Mouse (Mus musculus) embryonic facial prominence, embryonic 14.5 days (tissue): ENCODE measurements around the gene Phka2. TPM values are rescaled to one million over a fixed set of nuclear protein-coding genes. Genes with fewer than 3 reads are reported as not detected.

Source experiments
- ATAC-seq: fragments of 200-750 bp; cut with Nextera tagmentation; 2 replicates; pipeline ENCODE4 v1.8.0; 2017; ENCODE audit warnings: low read depth, moderate number of reproducible peaks, moderate TSS enrichment
- DNase-seq: peaks from one replicate; pipeline ENCODE4 v3.0.0-alpha.2; 2015; ENCODE audit warnings: low spot score
- H3K27ac ChIP-seq: fragments of 300-500 bp; sonication (generic); replicated peaks from 2 replicates; pipeline ENCODE4 v1.5.1; 2014; ENCODE audit warnings: low read depth, mild to moderate bottlenecking, low read length, moderate library complexity
- H3K27me3 ChIP-seq: fragments of 300-500 bp; sonication (generic); replicated peaks from 2 replicates; pipeline ENCODE4 v1.6.1; 2014; ENCODE audit warnings: low read length; ENCODE audit not compliant: control insufficient read depth, insufficient read depth
- H3K36me3 ChIP-seq: fragments of 300-500 bp; sonication (generic); 2 replicates; pipeline ENCODE4 v1.6.1; 2014; ENCODE audit warnings: low read length, mixed read lengths; ENCODE audit not compliant: control insufficient read depth, insufficient read depth
- H3K4me1 ChIP-seq: fragments of 300-500 bp; sonication (generic); 2 replicates; pipeline ENCODE4 v1.6.1; 2014; ENCODE audit warnings: antibody characterized with exemption, low read length; ENCODE audit not compliant: control insufficient read depth, insufficient read depth
- H3K4me2 ChIP-seq: fragments of 300-500 bp; sonication (generic); 2 replicates; pipeline ENCODE4 v1.6.1; 2014; ENCODE audit warnings: low read depth, mild to moderate bottlenecking, low read length, moderate library complexity, mixed read lengths
- H3K4me3 ChIP-seq: fragments of 300-500 bp; sonication (generic); 2 replicates; pipeline ENCODE4 v1.5.1; 2014; ENCODE audit warnings: low read depth, mild to moderate bottlenecking, low read length
- H3K9ac ChIP-seq: fragments of 300-500 bp; sonication (generic); 2 replicates; pipeline ENCODE4 v1.6.1; 2014; ENCODE audit warnings: low read depth, mild to moderate bottlenecking, low read length, moderate library complexity, mixed read lengths
- H3K9me3 ChIP-seq: fragments of 300-500 bp; sonication (generic); 2 replicates; pipeline ENCODE4 v1.6.1; 2016; ENCODE audit warnings: low read length; ENCODE audit not compliant: control insufficient read depth
- WGBS: fragments of 180-500 bp; shearing (Covaris S2); extraction: QIAGEN DNeasy Blood & Tissue Kit; methylation state at CpG from one replicate; pipeline ENCODE4 v1.1.7; 2014; 5-methylcytosine and 5-hydroxymethylcytosine counted together
- polyA plus RNA-seq: library from polyadenylated mRNA; unstranded; fragments of >200 nt; fragmentation: Nextera tagmentation; extraction: Ambion mirVana; gene quantifications from 2 replicates; pipeline ENCODE4 v1.2.1, GENCODE M21; 2014

The Phka2 gene
- polyA plus RNA-seq, 1 experiment from 2014 or later: 18.1 TPM

DNA sequence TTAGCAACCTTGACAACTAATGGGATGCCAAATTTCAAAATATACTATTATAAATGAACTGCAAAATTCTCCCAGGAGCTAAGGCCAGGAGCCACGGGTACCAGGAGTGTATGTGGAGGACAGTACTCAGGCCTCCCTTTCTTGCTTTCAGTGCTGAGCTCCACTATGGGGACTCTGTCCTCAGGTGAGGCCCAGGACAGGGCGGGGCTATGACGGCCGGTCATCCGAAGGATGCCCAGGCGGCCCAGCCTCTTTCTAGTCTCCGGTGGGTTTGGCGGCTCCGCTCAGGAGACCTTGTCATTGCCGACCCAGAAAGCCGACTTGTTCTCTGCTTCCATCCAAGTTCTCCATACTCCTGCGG, 299 bp upstream of the Phka2 start:
- DNase-seq (no peak), ATAC-seq (peak; percentile 67)
- no peak overlapping the region for H3K27ac ChIP-seq
- peaks cover 20% of the 10 kb centered on the region; the same call in 1 of the 2 replicates for H3K27me3 ChIP-seq
- no peaks in the 10 kb centered on the region for H3K36me3 ChIP-seq
- WGBS: 13% methylated on average over 2 of the region's 12 CpGs
- no peaks in the 10 kb centered on the region for H3K9me3 ChIP-seq
- H3K4me3 ChIP-seq: peak overlapping the region; percentile 57
- H3K4me2 ChIP-seq: peak overlapping the region; percentile 54
- H3K9ac ChIP-seq: peak overlapping the region; percentile 71
- no peaks in the 10 kb centered on the region for H3K4me1 ChIP-seq

DNA sequence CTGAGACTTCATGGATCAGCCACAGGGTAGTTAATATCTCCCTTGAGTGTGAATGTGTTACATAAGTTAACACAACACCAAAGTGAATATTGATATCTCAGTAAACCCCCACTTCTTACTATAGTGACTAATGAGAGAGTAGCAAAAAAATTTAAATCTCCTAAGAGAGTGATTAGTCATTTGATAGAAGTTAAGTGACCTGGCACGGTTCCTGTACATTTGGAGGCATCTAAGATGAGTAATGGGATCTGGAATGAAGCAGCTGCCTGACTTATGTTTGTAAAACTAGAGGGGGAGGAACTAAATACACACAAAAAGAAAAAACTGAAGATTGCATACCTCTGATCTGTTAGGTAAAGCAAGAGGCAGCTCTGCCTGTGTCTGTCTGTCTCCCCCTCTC, 7.1 kb downstream of the Phka2 start:
- H3K27me3 ChIP-seq: peaks cover 3% of the 10 kb centered on the region; the same call in 1 of the 2 replicates
- H3K4me3 ChIP-seq: no peak overlapping the region
- no peak overlapping the region for H3K9ac ChIP-seq
- no peaks in the 10 kb centered on the region for H3K4me1 ChIP-seq
- no peaks in the 10 kb centered on the region for H3K36me3 ChIP-seq
- no peak overlapping the region for H3K27ac ChIP-seq
- peak; percentile 24 for DNase-seq
- no peaks in the 10 kb centered on the region for H3K9me3 ChIP-seq
- no peak overlapping the region for H3K4me2 ChIP-seq
- ATAC-seq: no peak
- WGBS: 59% methylated on average over 1 of the region's 1 CpGs

DNA sequence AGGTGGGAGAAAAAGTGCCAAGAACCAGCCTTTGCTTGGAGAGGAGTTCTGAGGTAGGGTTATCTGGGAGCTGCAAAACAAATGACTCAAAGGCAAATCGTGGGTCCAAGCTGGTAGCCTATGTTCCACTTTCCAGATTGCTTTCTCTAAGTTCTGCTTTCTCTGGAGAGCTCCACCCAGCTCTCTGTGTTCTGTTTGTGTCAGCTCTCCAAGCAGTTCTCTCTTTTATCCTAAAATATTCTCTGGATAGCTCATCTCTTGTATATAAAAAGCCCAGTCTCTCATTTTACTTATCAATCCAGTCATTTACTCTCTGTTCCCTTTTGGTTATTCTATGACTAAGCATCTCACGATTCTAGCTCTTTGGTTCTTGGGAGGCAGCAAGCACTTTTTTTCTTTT, 8.2 kb downstream of the Phka2 start:
- Histone ChIP-seq H3K4me3 (no peak overlapping the region), H3K9ac (no peak overlapping the region), H3K27ac (no peak overlapping the region), H3K4me2 (no peak overlapping the region), H3K36me3 (no peaks in the 10 kb centered on the region), H3K27me3 (peaks cover 3% of the 10 kb centered on the region; the same call in 1 of the 2 replicates), H3K9me3 (no peaks in the 10 kb centered on the region), H3K4me1 (no peaks in the 10 kb centered on the region)
- no peak for DNase-seq
- no peak for ATAC-seq
- WGBS: 68% methylated on average over 2 of the region's 2 CpGs

DNA sequence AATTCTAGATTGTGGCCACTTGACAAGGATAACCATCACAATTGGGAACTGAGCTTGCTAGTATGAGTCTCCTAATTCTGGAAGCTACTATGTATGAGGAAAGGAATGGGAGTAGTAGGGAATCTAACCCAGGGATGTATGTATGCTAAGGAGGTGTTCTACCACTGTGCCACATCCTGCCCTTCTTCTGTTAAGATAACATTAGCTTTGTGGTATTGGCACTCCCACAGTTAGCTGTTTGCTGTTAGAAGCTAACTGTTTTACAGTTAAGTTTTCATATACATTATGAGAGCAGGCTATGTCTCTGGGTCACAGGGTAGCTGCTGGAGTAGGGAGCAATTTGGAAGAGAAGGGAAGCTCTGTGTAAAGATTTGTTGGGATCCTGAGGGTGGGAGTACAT, 14.1 kb downstream of the Phka2 start:
- H3K4me1 ChIP-seq: no peaks in the 10 kb centered on the region
- no peak overlapping the region for H3K9ac ChIP-seq
- no peak overlapping the region for H3K4me3 ChIP-seq
- H3K36me3 ChIP-seq: no peaks in the 10 kb centered on the region
- ATAC-seq (no peak), DNase-seq (no peak)
- H3K27me3 ChIP-seq: peaks cover 9% of the 10 kb centered on the region
- no peaks in the 10 kb centered on the region for H3K9me3 ChIP-seq
- H3K27ac ChIP-seq: no peak overlapping the region
- H3K4me2 ChIP-seq: no peak overlapping the region

DNA sequence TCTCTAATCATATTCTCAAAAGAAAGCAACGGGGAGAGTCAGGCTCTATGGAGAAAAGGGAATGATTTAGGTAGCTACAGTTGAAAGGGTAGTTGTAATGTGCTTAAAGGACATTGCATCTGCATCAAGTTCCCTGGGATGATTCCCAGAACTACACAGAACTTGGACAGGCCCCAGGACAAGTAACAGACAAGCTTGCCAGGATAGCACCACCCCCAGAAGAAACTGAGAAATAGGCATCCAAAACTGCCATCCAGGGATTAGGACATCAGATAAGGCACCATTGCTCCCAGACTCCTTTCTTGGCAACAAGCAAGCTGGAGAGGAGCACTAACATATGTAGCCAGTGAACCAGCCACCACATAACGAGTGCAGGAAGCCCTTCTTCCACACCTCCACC, 40.8 kb downstream of the Phka2 start:
- Histone ChIP-seq H3K27me3 (0 out of 2 replicates have a peak, but pooled peaks cover 3% of the 10 kb centered on the region), H3K4me1 (no peaks in the 10 kb centered on the region), H3K4me2 (no peak overlapping the region), H3K9me3 (no peaks in the 10 kb centered on the region), H3K27ac (no peak overlapping the region), H3K36me3 (peaks cover 4% of the 10 kb centered on the region; the same call in 1 of the 2 replicates), H3K9ac (no peak overlapping the region), H3K4me3 (no peak overlapping the region)
- ATAC-seq (no peak), DNase-seq (no peak)
- WGBS: 83% methylated on average over 2 of the region's 2 CpGs

DNA sequence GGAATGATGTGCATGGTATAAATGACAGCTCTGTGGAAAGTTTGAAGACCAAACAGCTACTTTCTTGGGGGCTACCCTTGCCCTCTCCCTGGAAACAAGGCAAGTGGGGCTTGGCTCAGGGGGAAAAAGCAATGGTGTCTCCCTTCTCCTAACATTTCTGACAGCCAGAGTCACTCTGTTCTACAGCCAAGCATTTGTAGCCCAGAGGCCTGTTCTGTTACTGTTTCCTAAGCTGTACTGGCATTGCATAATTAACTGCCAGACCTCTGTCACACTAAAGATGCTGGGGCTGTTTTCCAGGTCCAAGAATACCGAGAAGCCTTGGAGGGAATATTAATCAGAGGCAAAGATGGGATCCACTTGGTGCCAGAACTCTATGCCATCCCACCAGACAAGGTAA, 46.9 kb downstream of the Phka2 start:
- Histone ChIP-seq H3K27ac (no peak overlapping the region), H3K27me3 (0 out of 2 replicates have a peak, but pooled peaks cover 7% of the 10 kb centered on the region), H3K9ac (no peak overlapping the region), H3K4me3 (no peak overlapping the region), H3K36me3 (0 out of 2 replicates have a peak, but pooled peaks cover 2% of the 10 kb centered on the region), H3K4me2 (no peak overlapping the region), H3K4me1 (no peaks in the 10 kb centered on the region), H3K9me3 (no peaks in the 10 kb centered on the region)
- DNase-seq (no peak), ATAC-seq (no peak)
- 79% methylated on average over 1 of the region's 1 CpGs for WGBS

DNA sequence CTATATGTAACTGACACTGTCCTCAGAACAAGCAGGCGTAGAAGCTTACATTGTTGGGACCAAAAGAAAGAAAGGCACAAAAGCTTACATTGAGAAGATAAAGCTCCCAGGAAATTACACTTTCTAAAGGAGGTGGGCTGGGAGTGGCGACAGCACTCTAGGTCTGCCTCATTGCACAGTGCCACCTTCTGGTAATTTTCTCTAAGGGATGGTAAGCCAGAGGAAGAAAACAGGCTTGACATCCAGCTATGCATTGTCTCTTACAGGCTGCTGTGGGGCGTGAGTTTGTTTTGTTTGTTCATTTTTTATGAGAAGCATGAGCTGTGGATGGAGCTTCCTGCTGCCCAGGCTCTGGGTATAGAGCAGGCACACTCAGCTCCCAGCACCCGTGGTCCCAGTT, 50.1 kb downstream of the Phka2 start:
- 72% methylated on average over 4 of the region's 4 CpGs for WGBS
- peak; percentile 2 for DNase-seq
- H3K36me3 ChIP-seq: 0 out of 2 replicates have a peak, but pooled peaks cover 3% of the 10 kb centered on the region

DNA sequence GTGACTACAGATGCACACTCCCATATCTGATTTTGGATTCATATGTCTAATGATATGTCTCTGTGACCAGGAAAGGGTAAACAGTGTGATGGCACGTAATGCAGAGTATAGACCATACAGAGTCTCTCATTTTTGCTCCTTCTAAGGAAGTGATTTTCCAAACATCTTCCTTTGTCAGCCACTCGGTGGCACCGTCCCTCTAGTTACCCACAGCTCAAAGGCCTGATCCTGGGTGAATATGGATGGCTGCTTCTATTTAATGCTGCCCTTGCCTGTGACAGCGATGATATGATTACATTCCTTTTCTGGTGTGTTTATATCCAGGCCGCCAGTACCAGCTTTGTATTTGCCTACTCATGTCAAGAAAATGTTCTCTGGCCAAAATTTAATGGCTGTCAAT, 81.6 kb downstream of the Phka2 start:
- ATAC-seq: no peak
- H3K4me3 ChIP-seq: no peak overlapping the region
- no peak overlapping the region for H3K27ac ChIP-seq
- 70% methylated on average over 5 of the region's 5 CpGs for WGBS
- H3K36me3 ChIP-seq: no peaks in the 10 kb centered on the region
- H3K4me1 ChIP-seq: no peaks in the 10 kb centered on the region
- DNase-seq: no peak
- H3K4me2 ChIP-seq: no peak overlapping the region
- peaks cover 3% of the 10 kb centered on the region; the same call in 1 of the 2 replicates for H3K27me3 ChIP-seq
- no peak overlapping the region for H3K9ac ChIP-seq
- no peaks in the 10 kb centered on the region for H3K9me3 ChIP-seq

More for the DNA sequence above, 50.1 kb downstream of the Phka2 start:
- peaks cover 24% of the 10 kb centered on the region for H3K27me3 ChIP-seq
- no peaks in the 10 kb centered on the region for H3K9me3 ChIP-seq
- no peaks in the 10 kb centered on the region for H3K4me1 ChIP-seq
- H3K4me3 ChIP-seq: no peak overlapping the region
- H3K4me2 ChIP-seq: no peak overlapping the region
- no peak overlapping the region for H3K27ac ChIP-seq
- no peak for ATAC-seq
- no peak overlapping the region for H3K9ac ChIP-seq

DNA sequence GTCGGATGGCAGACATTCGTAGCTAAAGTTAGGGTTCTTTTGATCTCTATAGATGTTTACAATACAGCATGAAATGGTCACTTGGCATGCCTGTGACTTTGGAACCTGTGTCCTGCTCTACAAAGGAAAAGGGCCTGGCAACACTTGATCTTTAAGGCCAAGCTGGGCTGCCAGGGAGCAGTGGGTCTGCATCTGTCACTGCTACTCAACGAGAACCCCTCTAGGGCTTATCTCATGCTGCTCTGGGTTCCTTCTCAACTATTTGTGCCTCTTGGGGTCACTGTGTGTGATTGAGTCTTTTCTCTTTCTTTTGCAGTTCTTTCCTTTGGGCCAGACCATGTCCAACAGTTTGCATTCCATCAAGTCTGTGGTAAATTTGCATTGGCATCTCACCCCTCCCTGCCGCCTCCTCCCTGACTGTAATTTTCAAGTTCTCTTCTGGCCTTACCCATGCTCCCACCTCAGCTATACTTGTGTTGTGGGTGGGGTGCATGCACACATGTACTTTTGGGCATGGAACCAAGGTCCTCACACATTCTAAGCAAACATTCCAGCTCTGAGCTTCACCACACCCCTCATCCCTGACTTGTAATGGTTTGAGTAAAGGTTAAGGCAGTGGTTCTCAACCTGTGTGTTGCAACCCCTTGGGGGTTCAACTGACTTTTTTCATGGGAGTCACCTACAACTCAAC, 82.3 kb downstream of the Phka2 start:
- DNase-seq (no peak), ATAC-seq (no peak)
- 83% methylated on average over 4 of the region's 4 CpGs for WGBS
- no peaks in the 10 kb centered on the region for H3K4me1 ChIP-seq
- H3K36me3 ChIP-seq: no peaks in the 10 kb centered on the region
- H3K4me3 ChIP-seq: no peak overlapping the region
- H3K27me3 ChIP-seq: no peaks in the 10 kb centered on the region; the same call in 1 of the 2 replicates
- no peak overlapping the region for H3K27ac ChIP-seq
- no peak overlapping the region for H3K4me2 ChIP-seq
- H3K9me3 ChIP-seq: no peaks in the 10 kb centered on the region
- H3K9ac ChIP-seq: no peak overlapping the region
